Mouse (Mus musculus): Measurements from ENCODE around the gene Nln. TPM values are rescaled to one million over a fixed set of nuclear protein-coding genes. Genes with fewer than 3 reads are reported as not detected.

Gene Nln
- polyA plus RNA-seq, 1 experiment = 10.8 TPM

DNA sequence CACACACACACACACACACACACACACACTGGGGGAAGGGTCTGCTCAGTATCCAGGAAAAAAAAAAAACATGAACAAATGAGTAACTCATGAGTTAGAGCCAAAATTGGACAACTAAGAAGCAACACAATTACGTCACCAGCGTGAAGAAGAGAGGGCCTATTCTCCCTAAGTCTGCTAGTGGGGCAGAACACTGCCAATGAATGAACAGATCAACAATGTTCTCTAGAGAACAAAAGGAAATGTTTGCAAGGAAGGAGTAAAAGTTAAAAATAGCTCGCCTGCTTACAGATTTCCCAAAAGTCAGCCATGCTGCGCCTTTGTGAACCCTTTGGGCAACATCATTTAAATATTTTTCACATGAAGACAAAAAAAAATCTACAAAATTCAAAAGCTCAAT is 69.6 kb downstream of the Nln start:
- H3K4me3 ChIP-seq = no peak overlapping the region
- H3K27me3 ChIP-seq (ENCODE audit: control insufficient read depth, insufficient read depth, insufficient read length) = no peaks in the 10 kb centered on the region
- no peaks in the 10 kb centered on the region for H3K36me3 ChIP-seq (ENCODE audit: control insufficient read depth, insufficient read depth)

DNA sequence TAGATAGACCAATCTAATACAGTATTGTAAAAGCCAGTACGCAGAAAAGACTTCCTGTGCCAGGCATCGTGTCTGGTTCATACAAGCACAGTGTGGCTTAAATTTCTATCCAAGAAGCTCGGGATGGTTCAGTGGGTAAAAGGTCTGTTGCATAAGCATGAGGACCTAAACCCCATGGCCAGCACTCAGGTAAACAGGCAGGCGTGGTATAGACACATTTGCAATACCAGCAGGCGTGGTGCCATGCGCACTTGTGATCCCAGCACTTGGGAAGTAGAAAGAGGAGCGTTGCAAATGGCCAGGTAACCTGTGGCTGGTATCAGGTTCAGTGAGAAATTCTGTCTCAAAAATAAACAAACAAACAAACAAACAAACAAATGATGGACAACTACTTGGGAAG is 70.5 kb downstream of the Nln start:
- Histone ChIP-seq H3K4me2 (ENCODE audit: low read depth) (peak overlapping the region; percentile 75), H3ac (ENCODE audit: control insufficient read depth, insufficient read length) (no peak overlapping the region), H3K79me2 (ENCODE audit: control insufficient read depth, insufficient read depth) (no peaks in the 10 kb centered on the region), H3K27me3 (ENCODE audit: control insufficient read depth, insufficient read depth, insufficient read length) (no peaks in the 10 kb centered on the region), H3K36me3 (ENCODE audit: control insufficient read depth, insufficient read depth) (no peaks in the 10 kb centered on the region), H3K4me3 (no peak overlapping the region)
- no peak for TF ChIP-seq MAX (IDR thresholded peaks at IDR 0.05; ENCODE audit: low read depth)
- no peak for TF ChIP-seq POLR2A (IDR thresholded peaks at IDR 0.05; ENCODE audit: insufficient read length, low read depth)
- TF ChIP-seq E2F4 (IDR thresholded peaks at IDR 0.05; ENCODE audit: insufficient read depth) = no peak
- TF ChIP-seq MYOG (IDR thresholded peaks at IDR 0.05; ENCODE audit: control insufficient read depth in 1 of 3, insufficient read depth in 1 of 3, insufficient read length in 2 of 3, low read depth in 2 of 3) = no peak
- no peak for TF ChIP-seq USF1 (IDR thresholded peaks at IDR 0.05; ENCODE audit: low read depth)
- no peak for TF ChIP-seq SRF (IDR thresholded peaks at IDR 0.05; ENCODE audit: control insufficient read depth, insufficient read length, low read depth)
- TF ChIP-seq TCF3 (IDR thresholded peaks at IDR 0.05; ENCODE audit: insufficient read length, low read depth) = no peak
- no peak for TF ChIP-seq REST (IDR thresholded peaks at IDR 0.05; ENCODE audit: insufficient read depth, insufficient read length)
- TF ChIP-seq TCF12 (IDR thresholded peaks at IDR 0.05; ENCODE audit: insufficient read depth, poor library complexity, severe bottlenecking) = no peak
- TF ChIP-seq CEBPB (IDR thresholded peaks at IDR 0.05; ENCODE audit: insufficient read depth, poor library complexity, severe bottlenecking) = no peak
- no peak for TF ChIP-seq MYOD1 (IDR thresholded peaks at IDR 0.05; ENCODE audit: control insufficient read depth in 1 of 3, insufficient read length in 2 of 3, low read depth in 2 of 3)
- no peak for TF ChIP-seq POLR2AphosphoS2 (IDR thresholded peaks at IDR 0.05; ENCODE audit: insufficient read length, low read depth)

More for the DNA sequence above, 69.6 kb downstream of the Nln start:
- Histone ChIP-seq H3K4me2 (ENCODE audit: low read depth) (no peak overlapping the region), H3ac (ENCODE audit: control insufficient read depth, insufficient read length) (no peak overlapping the region), H3K79me2 (ENCODE audit: control insufficient read depth, insufficient read depth) (no peaks in the 10 kb centered on the region)
- TF ChIP-seq MYOD1 (IDR thresholded peaks at IDR 0.05; ENCODE audit: control insufficient read depth in 1 of 3, insufficient read length in 2 of 3, low read depth in 2 of 3) (no peak), E2F4 (IDR thresholded peaks at IDR 0.05; ENCODE audit: insufficient read depth) (no peak), CEBPB (IDR thresholded peaks at IDR 0.05; ENCODE audit: insufficient read depth, poor library complexity, severe bottlenecking) (no peak), MAX (IDR thresholded peaks at IDR 0.05; ENCODE audit: low read depth) (no peak), POLR2AphosphoS2 (IDR thresholded peaks at IDR 0.05; ENCODE audit: insufficient read length, low read depth) (no peak), TCF12 (IDR thresholded peaks at IDR 0.05; ENCODE audit: insufficient read depth, poor library complexity, severe bottlenecking) (no peak), SRF (IDR thresholded peaks at IDR 0.05; ENCODE audit: control insufficient read depth, insufficient read length, low read depth) (no peak), REST (IDR thresholded peaks at IDR 0.05; ENCODE audit: insufficient read depth, insufficient read length) (no peak), TCF3 (IDR thresholded peaks at IDR 0.05; ENCODE audit: insufficient read length, low read depth) (no peak), POLR2A (IDR thresholded peaks at IDR 0.05; ENCODE audit: insufficient read length, low read depth) (no peak), USF1 (IDR thresholded peaks at IDR 0.05; ENCODE audit: low read depth) (no peak), MYOG (IDR thresholded peaks at IDR 0.05; ENCODE audit: control insufficient read depth in 1 of 3, insufficient read depth in 1 of 3, insufficient read length in 2 of 3, low read depth in 2 of 3) (no peak)

DNA sequence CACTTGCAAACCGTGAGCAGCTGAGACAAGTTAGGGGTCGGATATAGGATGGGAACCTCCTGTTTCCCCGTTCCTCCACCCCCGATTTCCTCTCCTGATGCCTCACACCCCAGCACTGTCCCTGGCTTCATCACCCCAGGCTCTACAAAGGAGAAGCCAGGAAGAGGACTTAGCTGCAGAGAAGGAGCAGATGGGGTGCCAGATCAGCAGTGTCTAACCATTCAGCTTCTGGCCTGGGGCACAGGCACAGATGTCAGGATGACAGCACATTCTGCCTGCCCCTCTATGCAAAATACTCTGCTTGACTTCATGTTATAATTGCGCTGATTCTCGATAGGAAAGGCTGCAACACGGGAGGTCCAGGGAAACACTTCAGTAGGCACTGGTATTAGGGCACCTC is 71.1 kb downstream of the Nln start:
- TF ChIP-seq MYOD1 (IDR thresholded peaks at IDR 0.05; ENCODE audit: control insufficient read depth in 1 of 3, insufficient read length in 2 of 3, low read depth in 2 of 3) (no peak), REST (IDR thresholded peaks at IDR 0.05; ENCODE audit: insufficient read depth, insufficient read length) (no peak), E2F4 (IDR thresholded peaks at IDR 0.05; ENCODE audit: insufficient read depth) (no peak), POLR2A (IDR thresholded peaks at IDR 0.05; ENCODE audit: insufficient read length, low read depth) (no peak), MYOG (IDR thresholded peaks at IDR 0.05; ENCODE audit: control insufficient read depth in 1 of 3, insufficient read depth in 1 of 3, insufficient read length in 2 of 3, low read depth in 2 of 3) (no peak), USF1 (IDR thresholded peaks at IDR 0.05; ENCODE audit: low read depth) (no peak), CEBPB (IDR thresholded peaks at IDR 0.05; ENCODE audit: insufficient read depth, poor library complexity, severe bottlenecking) (no peak), POLR2AphosphoS2 (IDR thresholded peaks at IDR 0.05; ENCODE audit: insufficient read length, low read depth) (no peak), TCF3 (IDR thresholded peaks at IDR 0.05; ENCODE audit: insufficient read length, low read depth) (no peak), SRF (IDR thresholded peaks at IDR 0.05; ENCODE audit: control insufficient read depth, insufficient read length, low read depth) (no peak), TCF12 (IDR thresholded peaks at IDR 0.05; ENCODE audit: insufficient read depth, poor library complexity, severe bottlenecking) (no peak), MAX (IDR thresholded peaks at IDR 0.05; ENCODE audit: low read depth) (no peak)
- no peak overlapping the region for H3K4me3 ChIP-seq
- no peak overlapping the region for H3ac ChIP-seq (ENCODE audit: control insufficient read depth, insufficient read length)
- peak overlapping the region; percentile 75 for H3K4me2 ChIP-seq (ENCODE audit: low read depth)
- no peaks in the 10 kb centered on the region for H3K36me3 ChIP-seq (ENCODE audit: control insufficient read depth, insufficient read depth)
- no peaks in the 10 kb centered on the region for H3K79me2 ChIP-seq (ENCODE audit: control insufficient read depth, insufficient read depth)
- no peaks in the 10 kb centered on the region for H3K27me3 ChIP-seq (ENCODE audit: control insufficient read depth, insufficient read depth, insufficient read length)

DNA sequence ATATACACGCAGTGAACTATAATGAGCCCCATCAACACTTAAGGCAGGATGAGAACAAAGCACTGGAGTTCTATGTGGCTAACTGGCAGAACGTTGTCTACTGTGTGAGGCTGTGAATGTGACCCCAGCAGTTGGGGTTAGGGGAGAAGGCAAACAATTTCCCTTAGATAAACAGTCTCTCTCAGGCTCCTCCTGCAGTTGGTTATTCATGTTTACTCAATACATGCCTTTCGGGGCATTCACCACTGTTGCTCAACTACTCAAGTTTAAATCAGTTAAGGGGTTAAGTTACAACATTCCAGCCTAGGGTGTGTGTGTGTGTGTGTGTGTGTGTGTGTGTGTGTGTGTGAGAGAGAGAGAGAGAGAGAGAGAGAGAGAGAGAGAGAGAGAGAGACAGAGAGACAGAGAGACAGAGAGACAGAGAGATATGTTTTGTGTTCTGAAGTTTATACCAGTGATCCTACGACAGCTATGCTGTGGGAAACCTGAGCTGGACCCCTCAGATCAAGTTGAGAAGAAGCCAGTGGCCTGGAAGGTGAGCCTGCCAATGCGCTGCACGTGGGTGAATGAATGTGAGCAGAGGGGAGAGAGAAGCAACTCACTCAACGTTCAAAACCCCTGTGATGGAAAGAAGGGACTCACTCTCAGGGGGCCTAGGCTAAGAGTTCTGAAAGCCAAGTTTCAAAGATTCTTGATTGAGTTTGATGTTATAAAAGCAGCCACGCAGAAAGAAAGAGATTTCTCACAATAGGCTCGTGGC is 71.7 kb downstream of the Nln start:
- peak; percentile 94 for TF ChIP-seq CEBPB (IDR thresholded peaks at IDR 0.05; ENCODE audit: insufficient read depth, poor library complexity, severe bottlenecking)
- TF ChIP-seq MYOD1 (IDR thresholded peaks at IDR 0.05; ENCODE audit: control insufficient read depth in 1 of 3, insufficient read length in 2 of 3, low read depth in 2 of 3) = no peak
- no peak for TF ChIP-seq POLR2AphosphoS2 (IDR thresholded peaks at IDR 0.05; ENCODE audit: insufficient read length, low read depth)
- no peak for TF ChIP-seq REST (IDR thresholded peaks at IDR 0.05; ENCODE audit: insufficient read depth, insufficient read length)
- Histone ChIP-seq H3K27me3 (ENCODE audit: control insufficient read depth, insufficient read depth, insufficient read length) (no peaks in the 10 kb centered on the region), H3K36me3 (ENCODE audit: control insufficient read depth, insufficient read depth) (no peaks in the 10 kb centered on the region), H3ac (ENCODE audit: control insufficient read depth, insufficient read length) (no peak overlapping the region), H3K4me3 (no peak overlapping the region), H3K79me2 (ENCODE audit: control insufficient read depth, insufficient read depth) (no peaks in the 10 kb centered on the region), H3K4me2 (ENCODE audit: low read depth) (peak overlapping the region; percentile 75)
